14 mouse cellular contexts compared by ENCODE assay signal in genomic region chr10:87556441-87556840, GRCm38 (mm10). TPM values are rescaled to one million over a fixed set of nuclear protein-coding genes. Genes with fewer than 3 reads are reported as not detected.
"Had no signal": no experiment of that assay in that cellular context is flagged by ENCODE, and none has a peak within 500 bp of the region (broad histone marks: within the 10 kb centered on the region; RNA-seq: fewer than 3 reads in every experiment).

No protein-coding gene starts in this region.

- DNase-seq: kidney, adult 2 months; kidney, postnatal 10 days; kidney, postnatal 36 days; layer of hippocampus, postnatal 36 days; left cerebral cortex, postnatal 4 days; liver, postnatal 0 days; lung, embryonic 14.5 days; midbrain, embryonic 14.5 days; thymus, postnatal 25 days had no signal

RNA-seq across cellular contexts. Expression of gene Pah, which starts 34.8 kb away (rescaled TPM):
- total RNA-seq: layer of hippocampus, adult 8-10 months; layer of hippocampus, postnatal 10 days; layer of hippocampus, postnatal 36 days; left cerebral cortex, postnatal 4 days; megakaryocyte, adult 5-6 weeks; monocyte, adult 5-6 weeks; neutrophil, adult 5-6 weeks had no signal
